Mouse (Mus musculus) hindbrain, embryonic 12.5 days (tissue): ENCODE results near the gene Fpr-rs4. TPM values are rescaled to one million over a fixed set of nuclear protein-coding genes. Genes with fewer than 3 reads are reported as not detected.
"Not testable (repeated sequence)": the region's sequence is repeated elsewhere in the genome, so short reads cannot be mapped to it uniquely, and the experiment has no call there.

Experiments used
- ATAC-seq: fragments of 200-750 bp; cut with Nextera tagmentation; 2 replicates; pipeline ENCODE4 v1.8.0; 2017; ENCODE audit warnings: moderate TSS enrichment; ENCODE audit not compliant: low FRiP score
- H3K27ac ChIP-seq: fragments of 300-500 bp; sonication (generic); 2 replicates; pipeline ENCODE4 v1.5.1; 2016; ENCODE audit warnings: mild to moderate bottlenecking
- H3K27me3 ChIP-seq: fragments of 300-500 bp; sonication (generic); 2 replicates; pipeline ENCODE4 v1.6.1; 2016; ENCODE audit warnings: mild to moderate bottlenecking
- H3K36me3 ChIP-seq: fragments of 300-500 bp; sonication (generic); 2 replicates; pipeline ENCODE4 v1.6.1; 2016; ENCODE audit warnings: mild to moderate bottlenecking
- H3K4me1 ChIP-seq: fragments of 300-500 bp; sonication (generic); 2 replicates; pipeline ENCODE4 v1.6.1; 2016
- H3K4me2 ChIP-seq: fragments of 300-500 bp; sonication (generic); replicated peaks from 2 replicates; pipeline ENCODE4 v1.6.1; 2016; ENCODE audit warnings: mild to moderate bottlenecking
- H3K4me3 ChIP-seq: fragments of 300-500 bp; sonication (generic); 2 replicates; pipeline ENCODE4 v1.5.1; 2016; ENCODE audit warnings: mild to moderate bottlenecking
- H3K9ac ChIP-seq: fragments of 300-500 bp; sonication (generic); 2 replicates; pipeline ENCODE4 v1.6.1; 2016; ENCODE audit warnings: mild to moderate bottlenecking, moderate library complexity
- H3K9me3 ChIP-seq: fragments of 300-500 bp; sonication (generic); replicated peaks from 2 replicates; pipeline ENCODE4 v1.6.1; 2016; ENCODE audit warnings: mild to moderate bottlenecking
- WGBS: fragments of 180-500 bp; shearing (Covaris S2); methylation state at CpG from one replicate; pipeline ENCODE4 v1.1.7; 2016; 5-methylcytosine and 5-hydroxymethylcytosine counted together
- polyA plus RNA-seq: library from polyadenylated mRNA; unstranded; fragments of >200 nt; fragmentation: Nextera tagmentation; extraction: Ambion mirVana; gene quantifications from 2 replicates; pipeline ENCODE4 v1.2.1, GENCODE M21; 2016

Gene Fpr-rs4
- polyA plus RNA-seq, result not detected in 2 replicates

DNA sequence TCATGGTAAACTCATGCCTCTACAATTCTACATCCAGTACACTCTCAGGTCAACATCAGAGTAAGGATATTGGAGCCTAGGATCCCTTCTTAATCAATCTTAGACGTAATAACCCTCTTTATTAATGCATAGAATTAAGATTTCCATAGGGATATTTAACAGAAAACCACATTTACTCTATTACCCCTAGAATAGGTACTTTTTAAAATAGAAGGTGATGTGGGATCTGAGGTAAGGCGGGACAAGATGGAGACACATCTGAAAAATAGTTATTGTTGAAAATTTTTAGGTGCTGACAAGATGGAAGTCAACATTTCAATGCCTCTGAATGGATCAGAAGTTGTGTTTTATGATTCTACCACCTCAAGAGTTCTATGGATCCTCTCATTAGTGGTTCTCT is at the start of gene Fpr-rs4:
Gene Fpr-rs4, plus strand, starts transcription at position 301 of the 400 bp plus-strand sequence.
- H3K4me2 ChIP-seq, result no peak within 1 kb of the TSS
- no peak within 1 kb of the TSS for H3K27ac ChIP-seq
- no peaks in the 10 kb centered on the region for H3K9me3 ChIP-seq
- no peak for ATAC-seq
- no peaks in the 10 kb centered on the region for H3K36me3 ChIP-seq
- no peaks in the 10 kb centered on the region for H3K4me1 ChIP-seq
- WGBS, result 62% methylated on average over 2 of the region's 2 CpGs
- no peak within 1 kb of the TSS for H3K9ac ChIP-seq
- no peaks in the 10 kb centered on the region for H3K27me3 ChIP-seq
- no peak within 1 kb of the TSS for H3K4me3 ChIP-seq

DNA sequence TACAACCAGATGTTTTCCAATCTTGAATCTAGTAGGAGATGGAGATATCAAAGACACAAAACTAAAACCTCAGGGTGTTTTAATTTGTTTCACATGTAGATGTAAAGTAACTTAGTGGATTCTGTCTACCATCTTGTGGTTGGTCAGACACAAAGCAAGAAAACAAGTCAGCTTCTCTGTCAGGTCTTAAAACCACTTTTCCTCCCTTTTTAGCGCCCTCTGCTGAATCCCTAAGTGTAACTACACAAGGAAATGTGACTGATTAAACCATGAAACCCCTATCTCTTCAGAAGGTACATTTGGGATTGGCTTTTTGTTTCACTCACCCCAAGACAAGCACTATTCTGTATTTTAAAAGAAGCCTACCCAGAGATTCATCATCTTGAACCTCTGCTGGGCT is 48.1 kb upstream of the Fpr-rs4 start:
- Histone ChIP-seq H3K9ac (no peak overlapping the region), H3K27ac (no peak overlapping the region), H3K4me2 (no peak overlapping the region), H3K4me3 (no peak overlapping the region), H3K27me3 (no peaks in the 10 kb centered on the region), H3K4me1 (no peaks in the 10 kb centered on the region), H3K9me3 (0 out of 2 replicates have a peak, but pooled peaks cover 6% of the 10 kb centered on the region), H3K36me3 (no peaks in the 10 kb centered on the region)
- no peak for ATAC-seq
- WGBS, result 11% methylated on average over 1 of the region's 1 CpGs

DNA sequence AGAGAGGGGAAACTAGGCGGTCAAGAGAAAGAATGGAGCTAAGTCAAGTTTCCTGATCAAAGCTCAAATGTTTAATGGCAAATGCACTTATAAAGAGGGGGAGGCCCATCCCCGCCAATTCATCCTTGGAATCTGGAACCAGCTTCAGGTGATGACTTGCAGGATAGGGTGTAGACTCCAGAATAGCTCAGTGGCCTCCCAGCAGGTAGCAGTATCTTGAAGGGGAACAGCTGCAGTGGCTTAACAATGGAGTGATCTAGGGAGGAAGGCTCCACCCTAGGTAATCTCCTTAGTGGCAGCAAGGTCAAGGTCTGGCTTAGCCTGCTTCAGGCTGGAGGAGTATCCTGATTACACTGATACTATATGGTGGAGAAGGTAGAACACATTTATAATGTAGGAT is 40.3 kb upstream of the Fpr-rs4 start:
- H3K9me3 ChIP-seq, result peaks cover 15% of the 10 kb centered on the region
- H3K36me3 ChIP-seq, H3K27ac ChIP-seq, H3K4me2 ChIP-seq, H3K4me1 ChIP-seq, H3K4me3 ChIP-seq, H3K9ac ChIP-seq, H3K27me3 ChIP-seq, ATAC-seq: not testable (repeated sequence)
- WGBS, result 78% methylated on average over 2 of the region's 2 CpGs

DNA sequence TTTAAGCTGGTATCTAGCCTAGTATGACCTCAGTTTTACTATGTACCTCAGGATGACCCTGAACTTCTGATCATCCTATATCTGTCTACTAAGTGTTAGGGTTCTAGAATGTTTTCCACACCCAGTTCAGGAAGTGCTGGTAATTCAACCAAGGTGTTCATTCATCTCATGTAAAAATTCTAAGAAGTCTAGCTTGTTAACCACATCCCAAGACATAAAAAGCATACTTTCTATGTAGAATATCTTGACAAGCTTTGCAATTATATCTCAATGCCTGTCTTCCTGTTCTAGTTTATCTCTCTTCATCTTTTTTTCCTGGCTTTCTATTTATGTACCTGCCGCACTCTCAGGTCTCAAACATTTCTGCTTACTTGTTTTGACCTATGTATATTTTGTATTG is 16.8 kb upstream of the Fpr-rs4 start:
- Histone ChIP-seq H3K27me3 (no peaks in the 10 kb centered on the region), H3K4me3 (no peak overlapping the region), H3K4me2 (no peak overlapping the region), H3K27ac (no peak overlapping the region), H3K9ac (no peak overlapping the region), H3K36me3 (no peaks in the 10 kb centered on the region), H3K4me1 (no peaks in the 10 kb centered on the region), H3K9me3 (no peaks in the 10 kb centered on the region)
- WGBS, result 93% methylated on average over 1 of the region's 1 CpGs
- no peak for ATAC-seq

DNA sequence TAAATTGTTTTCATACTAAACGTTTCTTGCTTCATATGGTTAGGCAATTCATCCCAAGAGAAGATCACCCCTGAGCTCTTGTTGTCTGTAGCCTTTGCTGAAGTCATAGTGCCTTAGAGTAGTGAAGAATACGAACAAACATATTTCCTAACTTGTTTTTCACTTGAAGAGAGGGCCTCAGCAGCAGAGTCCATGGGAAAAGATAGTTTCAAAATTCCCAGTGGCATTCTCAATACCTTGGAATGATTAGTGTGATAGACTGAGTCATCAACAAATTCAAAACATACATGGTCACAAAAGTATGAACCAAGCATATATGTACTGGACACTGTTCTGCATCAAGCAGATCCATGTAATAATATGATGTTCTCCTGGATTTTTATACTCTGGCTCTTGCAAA is 27.6 kb downstream of the Fpr-rs4 start, which contains the start of gene Vmn2r124:
Gene Vmn2r124, plus strand, starts transcription at position 301 of the 400 bp plus-strand sequence.
- no peaks in the 10 kb centered on the region for H3K4me1 ChIP-seq
- no peak for ATAC-seq
- H3K9me3 ChIP-seq, result no peaks in the 10 kb centered on the region
- H3K4me2 ChIP-seq, result no peak within 1 kb of the TSS
- no peak within 1 kb of the TSS for H3K27ac ChIP-seq
- H3K9ac ChIP-seq, result no peak within 1 kb of the TSS
- no peak within 1 kb of the TSS for H3K4me3 ChIP-seq
- no peaks in the 10 kb centered on the region for H3K36me3 ChIP-seq
- no peaks in the 10 kb centered on the region for H3K27me3 ChIP-seq
- WGBS, result 52% methylated on average over 2 of the region's 2 CpGs

Other genes with a start within 250 kb of the Fpr-rs4 start
- 50.5 and 56.4 TPM in 2 replicates for gene Spaca6, start 194.6 kb upstream of the Fpr-rs4 start, polyA plus RNA-seq
- 1.3 and 1.4 TPM in 2 replicates for gene Has1, start 166.5 kb upstream of the Fpr-rs4 start, polyA plus RNA-seq
- 0.23 TPM in 1 of 2 replicates, not detected in the other for gene Fpr1, start 137.8 kb upstream of the Fpr-rs4 start, polyA plus RNA-seq
- gene Fpr2, start 133.9 kb upstream of the Fpr-rs4 start, polyA plus RNA-seq, result not detected in 2 replicates
- not detected in 2 replicates for gene Fpr3, start 133.9 kb upstream of the Fpr-rs4 start, polyA plus RNA-seq
- gene Vmn2r124, start 27.7 kb downstream of the Fpr-rs4 start, polyA plus RNA-seq, result not detected in 2 replicates
- gene Vmn2r91, start 63.3 kb downstream of the Fpr-rs4 start, polyA plus RNA-seq, result not detected in 2 replicates
- not detected in 2 replicates for gene Vmn2r92, start 130.2 kb downstream of the Fpr-rs4 start, polyA plus RNA-seq